Mouse (Mus musculus): ENCODE measurements around the gene Mlph. TPM values are rescaled to one million over a fixed set of nuclear protein-coding genes. Genes with fewer than 3 reads are reported as not detected.

Mlph gene
- total RNA-seq (2012; rRNA removed) (not detected in 2 replicates), polyA plus RNA-seq (2012; ENCODE audit: insufficient read depth in 1 of 2, insufficient read length in 2 of 2, low read depth in 1 of 2, low replicate concordance in 2 of 2, missing spikeins in 1 of 2) (not detected)

- Histone ChIP-seq H3K79me2 (ENCODE audit: control insufficient read depth, insufficient read depth, low read length, poor library complexity) (no peaks in the 10 kb centered on the region), H3K4me1 (ENCODE audit: control insufficient read depth in 1 of 2, insufficient read depth in 2 of 2, low read length in 2 of 2) (no peaks in the 10 kb centered on the region), H3K27me3 (ENCODE audit: control insufficient read depth in 1 of 2, insufficient read depth in 2 of 2, low read length in 2 of 2) (no peaks in the 10 kb centered on the region), H3K36me3 (ENCODE audit: control insufficient read depth in 1 of 2, insufficient read depth in 2 of 2, low read length in 2 of 2) (no peaks in the 10 kb centered on the region), H3K27ac (ENCODE audit: control insufficient read depth, low read depth, low read length) (no peak within 1 kb of the TSS), H3K4me3 (ENCODE audit: control insufficient read depth in 1 of 2, insufficient read depth in 1 of 2, low read depth in 2 of 2, low read length in 2 of 2) (no peak within 1 kb of the TSS), H3K9me3 (replicated peaks; ENCODE audit: insufficient read depth, low read length) (no peaks in the 10 kb centered on the region), H3K9ac (ENCODE audit: control insufficient read depth, low read depth, low read length, poor library complexity, severe bottlenecking) (no peak within 1 kb of the TSS)
- no peak for DNase-seq (ENCODE audit: low read depth, low spot score)
- TF ChIP-seq MYB (IDR thresholded peaks at IDR 0.05; ENCODE audit: low read depth, low read length) (no peak), MAZ (IDR thresholded peaks at IDR 0.05; ENCODE audit: low read depth, low read length) (no peak), CHD1 (IDR thresholded peaks at IDR 0.05; ENCODE audit: low read depth, low read length) (no peak), CTCF (IDR thresholded peaks at IDR 0.05 in 2 of 3, conservative IDR thresholded peaks at IDR 0.05 in 1 of 3; ENCODE audit: control insufficient read depth in 1 of 3, insufficient read depth in 1 of 3, low read depth in 2 of 3, low read length in 3 of 3, poor library complexity in 1 of 3, severe bottlenecking in 1 of 3) (no peak), GABPA (IDR thresholded peaks at IDR 0.05; ENCODE audit: low read depth, low read length) (no peak), ZNF384 (IDR thresholded peaks at IDR 0.05; ENCODE audit: low read depth, low read length) (no peak), GATA1 (IDR thresholded peaks at IDR 0.05; ENCODE audit: low read depth, low read length) (no peak), TBP (IDR thresholded peaks at IDR 0.05; ENCODE audit: low read depth, low read length) (no peak), NELFE (IDR thresholded peaks at IDR 0.05; ENCODE audit: low read depth, low read length) (no peak), POLR2AphosphoS2 (IDR thresholded peaks at IDR 0.05; ENCODE audit: low read length) (no peak), TCF12 (IDR thresholded peaks at IDR 0.05; ENCODE audit: low read depth, low read length) (no peak), KAT2A (conservative IDR thresholded peaks at IDR 0.05; ENCODE audit: low read depth, low read length) (no peak), POLR2A (IDR thresholded peaks at IDR 0.05; ENCODE audit: control insufficient read depth in 1 of 2, insufficient read depth in 1 of 2, low read depth in 1 of 2, low read length in 2 of 2, poor library complexity in 1 of 2) (no peak), RAD21 (IDR thresholded peaks at IDR 0.05; ENCODE audit: low read depth, low read length) (no peak), ETS1 (IDR thresholded peaks at IDR 0.05; ENCODE audit: low read depth, low read length) (no peak)
Measured at GRCm38 (mm10) chr1:90914948-90915569, at the start of gene Mlph. Gene Mlph, plus strand, starts transcription at chr1:90915085.

- no peak for DNase-seq (ENCODE audit: low read depth, low spot score)
- H3K27ac ChIP-seq (ENCODE audit: control insufficient read depth, low read depth, low read length): no peak overlapping the region
- H3K27me3 ChIP-seq (ENCODE audit: control insufficient read depth in 1 of 2, insufficient read depth in 2 of 2, low read length in 2 of 2): no peaks in the 10 kb centered on the region
- H3K36me3 ChIP-seq (ENCODE audit: control insufficient read depth in 1 of 2, insufficient read depth in 2 of 2, low read length in 2 of 2): no peaks in the 10 kb centered on the region
- no peak for TF ChIP-seq SIN3A (IDR thresholded peaks at IDR 0.05; ENCODE audit: low read length)
- TF ChIP-seq MAX (IDR thresholded peaks at IDR 0.05; ENCODE audit: low read length): no peak
- TF ChIP-seq BHLHE40 (IDR thresholded peaks at IDR 0.05; ENCODE audit: borderline replicate concordance, low read depth, low read length): no peak
- no peak for TF ChIP-seq E2F4 (IDR thresholded peaks at IDR 0.05; ENCODE audit: borderline replicate concordance, low read depth, low read length)
- no peak for TF ChIP-seq ZC3H11A (IDR thresholded peaks at IDR 0.05; ENCODE audit: low read depth, low read length)
- no peak for TF ChIP-seq POLR2AphosphoS2 (IDR thresholded peaks at IDR 0.05; ENCODE audit: low read length)
- no peak for TF ChIP-seq USF1 (IDR thresholded peaks at IDR 0.05; ENCODE audit: low read depth, low read length)
- no peak for TF ChIP-seq HCFC1 (IDR thresholded peaks at IDR 0.05; ENCODE audit: low read depth, low read length)
- no peak for TF ChIP-seq JUND (IDR thresholded peaks at IDR 0.05; ENCODE audit: low read depth, low read length)
- TF ChIP-seq MXI1 (IDR thresholded peaks at IDR 0.05; ENCODE audit: low read depth, low read length): no peak
- no peak for TF ChIP-seq TBP (IDR thresholded peaks at IDR 0.05; ENCODE audit: low read depth, low read length)
- TF ChIP-seq RAD21 (IDR thresholded peaks at IDR 0.05; ENCODE audit: low read depth, low read length): no peak
- no peak for TF ChIP-seq NELFE (IDR thresholded peaks at IDR 0.05; ENCODE audit: low read depth, low read length)
- no peak for TF ChIP-seq ZKSCAN1 (IDR thresholded peaks at IDR 0.05; ENCODE audit: low read depth, low read length)
- no peak for TF ChIP-seq ZNF384 (IDR thresholded peaks at IDR 0.05; ENCODE audit: low read depth, low read length)
- TF ChIP-seq GABPA (IDR thresholded peaks at IDR 0.05; ENCODE audit: low read depth, low read length): no peak
- TF ChIP-seq ELF1 (IDR thresholded peaks at IDR 0.05; ENCODE audit: low read depth, low read length): no peak
- TF ChIP-seq MAFK (IDR thresholded peaks at IDR 0.05; ENCODE audit: borderline replicate concordance, low read depth, low read length): no peak
- TF ChIP-seq NRF1 (IDR thresholded peaks at IDR 0.05; ENCODE audit: insufficient read depth, low read depth, low read length, poor library complexity, severe bottlenecking): no peak
- no peak overlapping the region for H3K4me3 ChIP-seq (ENCODE audit: control insufficient read depth in 1 of 2, insufficient read depth in 1 of 2, low read depth in 2 of 2, low read length in 2 of 2)
- no peaks in the 10 kb centered on the region for H3K9me3 ChIP-seq (replicated peaks; ENCODE audit: insufficient read depth, low read length)
- H3K9ac ChIP-seq (ENCODE audit: control insufficient read depth, low read depth, low read length, poor library complexity, severe bottlenecking): no peak overlapping the region
- H3K4me1 ChIP-seq (ENCODE audit: control insufficient read depth in 1 of 2, insufficient read depth in 2 of 2, low read length in 2 of 2): no peaks in the 10 kb centered on the region
- H3K79me2 ChIP-seq (ENCODE audit: control insufficient read depth, insufficient read depth, low read length, poor library complexity): no peaks in the 10 kb centered on the region
Measured at GRCm38 (mm10) chr1:90866734-90867133, 48.2 kb upstream of the Mlph start.

Measured in MEL (cell line).